Mouse (Mus musculus) G1E (cell line): ENCODE measurements around the gene Slc25a21. TPM values are rescaled to one million over a fixed set of nuclear protein-coding genes. Genes with fewer than 3 reads are reported as not detected.

Source experiments
- ATAC-seq: 2 replicates; pipeline ENCODE4 v1.8.0; 2016; ENCODE audit warnings: mild to moderate bottlenecking; ENCODE audit not compliant: insufficient number of reproducible peaks, poor library complexity, low FRiP score, severe bottlenecking; ENCODE audit errors: extremely low read depth
- DNase-seq: peaks from one replicate; pipeline ENCODE4 v3.0.0; 2012; ENCODE audit warnings: low spot score
- H3K27me3 ChIP-seq: 2 replicates; pipeline ENCODE4 v1.6.1; 2012; ENCODE audit warnings: mild to moderate bottlenecking, low read length, inconsistent platforms; ENCODE audit not compliant: insufficient read depth
- H3K36me3 ChIP-seq: replicated peaks from 2 replicates; pipeline ENCODE3; 2012; ENCODE audit warnings: mild to moderate bottlenecking, inconsistent platforms
- H3K4me1 ChIP-seq: 2 replicates; pipeline ENCODE4 v1.6.1; 2012; ENCODE audit warnings: low read depth, low read length, inconsistent platforms, mixed read lengths; ENCODE audit not compliant: insufficient read depth
- H3K4me3 ChIP-seq: 2 replicates; pipeline ENCODE4 v1.5.1; 2012; ENCODE audit warnings: low read depth, mild to moderate bottlenecking, inconsistent platforms, low read length, moderate library complexity, mixed read lengths
- H3K9me3 ChIP-seq: replicated peaks from 2 replicates; pipeline ENCODE4 v1.6.1; 2012; ENCODE audit warnings: inconsistent platforms
- CTCF ChIP-seq: IDR thresholded peaks from 2 replicates; pipeline ENCODE4 v1.5.1; 2012; ENCODE audit warnings: low read depth, low read length, inconsistent platforms, mixed read lengths
- GATA1 ChIP-seq: IDR thresholded peaks from 2 replicates; pipeline ENCODE4 v1.6.1; 2012; ENCODE audit warnings: borderline replicate concordance, low read length, inconsistent platforms, mixed read lengths
- GATA2 ChIP-seq: IDR thresholded peaks from 2 replicates; pipeline ENCODE4 v1.6.1; 2012; ENCODE audit warnings: low read depth, low read length, inconsistent platforms, borderline replicate concordance
- POLR2AphosphoS5 ChIP-seq: IDR thresholded peaks from 2 replicates; pipeline ENCODE4 v1.6.1; 2012; ENCODE audit warnings: low read depth, low read length, inconsistent platforms; ENCODE audit not compliant: insufficient replicate concordance
- TAL1 ChIP-seq: conservative IDR thresholded peaks from 2 replicates; pipeline ENCODE4 v1.6.1; 2012; ENCODE audit warnings: low read depth, low read length, inconsistent platforms, mixed read lengths
- polyA plus RNA-seq: library from polyadenylated mRNA; stranded (reverse); fragments of >175 nt; gene quantifications from 2 replicates; pipeline ENCODE4 v1.2.3, GENCODE M21; 2012
- total RNA-seq, 2 experiments: library from RNA; stranded (forward) in 1 of 2; stranded (reverse) in 1 of 2; fragments of 200-1000 nt in 1 of 2; fragments of >200 nt in 1 of 2; fragmentation: Nextera tagmentation in 1 of 2; gene quantifications; 2 replicates each; pipeline ENCODE4 v1.2.3; 2014 to 2017

The Slc25a21 gene
- total and polyA plus RNA-seq, 3 experiments, result 9.7 to 32.0 (median 14.6) TPM

DNA sequence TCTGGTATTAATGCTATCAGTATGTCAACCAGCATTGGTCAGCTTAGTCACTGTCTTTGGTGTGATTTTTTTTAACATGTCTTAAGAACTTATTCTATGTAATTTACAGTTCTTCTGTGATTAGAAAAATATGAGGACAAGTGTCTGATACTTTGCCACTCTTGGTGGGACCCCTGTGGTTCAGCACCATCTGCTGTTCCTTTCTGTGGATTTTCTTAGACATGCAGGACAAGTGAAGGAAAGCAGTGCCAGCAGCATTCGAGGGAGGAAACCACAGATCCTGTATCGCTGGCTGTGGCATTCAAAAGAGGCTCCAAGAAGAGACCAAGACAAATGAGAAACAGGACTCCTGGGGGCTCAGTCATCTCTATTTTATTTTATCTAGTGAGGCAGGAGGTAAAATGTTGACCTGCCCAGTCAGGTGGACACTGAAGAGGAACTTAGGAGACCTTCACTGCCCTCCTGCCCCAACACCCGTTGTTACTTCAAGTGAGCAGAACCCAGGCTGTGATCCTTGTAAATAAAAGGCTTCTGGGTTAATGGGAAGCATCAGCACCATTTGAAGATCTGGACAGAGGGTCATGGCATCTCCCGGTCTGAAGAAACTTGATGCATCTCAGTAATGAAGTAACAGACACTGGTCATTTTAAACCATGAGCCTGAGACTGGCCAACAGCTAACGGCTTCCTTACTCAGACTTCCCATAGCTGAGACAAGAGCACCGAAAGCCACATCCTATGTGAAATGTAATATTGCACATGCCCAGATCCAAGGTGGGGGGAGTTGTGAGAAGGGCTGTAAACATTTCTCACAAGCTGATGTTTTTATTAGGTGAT, 306.2 kb downstream of the Slc25a21 start:
- ATAC-seq (no peak), DNase-seq (no peak)
- H3K36me3 ChIP-seq, result no peaks in the 10 kb centered on the region
- TF ChIP-seq GATA2 (no peak), TAL1 (no peak), GATA1 (no peak), CTCF (no peak)
- H3K4me3 ChIP-seq, result no peak overlapping the region
- no peaks in the 10 kb centered on the region for H3K9me3 ChIP-seq
- H3K4me1 ChIP-seq, result no peaks in the 10 kb centered on the region
- no peaks in the 10 kb centered on the region for H3K27me3 ChIP-seq

DNA sequence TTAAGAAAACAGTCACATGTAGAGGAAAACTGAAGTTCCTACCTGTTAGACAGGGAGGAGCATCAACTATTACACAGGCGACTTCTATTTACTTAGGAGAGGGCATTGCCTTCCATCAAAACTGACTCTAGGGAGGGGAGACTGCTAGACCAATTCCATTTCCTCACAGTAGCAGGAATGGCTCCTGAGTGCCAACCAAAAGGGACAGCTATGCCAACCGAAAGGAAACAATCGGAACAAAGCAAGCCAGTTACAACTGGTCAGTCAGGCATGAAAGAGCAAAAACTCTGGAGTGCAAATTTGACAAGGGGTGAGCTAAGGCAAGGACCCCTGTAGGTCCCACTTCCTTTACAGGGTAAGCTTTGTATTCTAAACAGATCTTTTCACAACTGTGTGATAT, 319.5 kb downstream of the Slc25a21 start:
- no peak overlapping the region for H3K4me3 ChIP-seq

DNA sequence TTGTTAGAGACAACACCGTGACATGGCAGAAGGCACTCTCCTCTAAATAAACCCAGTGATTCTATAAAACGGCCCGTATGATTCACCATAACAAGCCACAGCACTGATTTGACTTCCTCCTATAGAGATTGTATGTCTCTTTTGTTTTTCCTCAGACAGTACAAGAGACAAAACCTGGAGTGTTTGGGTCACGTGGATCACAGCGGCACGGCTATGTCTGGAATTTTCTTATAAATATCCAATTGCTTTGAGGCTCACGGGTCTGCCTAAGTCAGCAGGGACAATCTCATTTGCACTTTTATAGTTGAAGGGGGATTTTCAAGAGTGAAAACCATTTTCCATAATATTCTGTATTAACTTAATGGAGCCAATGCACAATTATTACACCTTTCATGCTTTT, 320.7 kb downstream of the Slc25a21 start:
- no peaks in the 10 kb centered on the region for H3K27me3 ChIP-seq
- TF ChIP-seq POLR2AphosphoS5 (no peak), GATA2 (no peak)
- H3K4me1 ChIP-seq, result no peaks in the 10 kb centered on the region
- no peaks in the 10 kb centered on the region for H3K9me3 ChIP-seq
- no peak overlapping the region for H3K4me3 ChIP-seq
- H3K36me3 ChIP-seq, result no peaks in the 10 kb centered on the region
- DNase-seq, result no peak
- no peak for ATAC-seq

More for the DNA sequence above, 319.5 kb downstream of the Slc25a21 start:
- Histone ChIP-seq H3K36me3 (no peaks in the 10 kb centered on the region), H3K4me1 (no peaks in the 10 kb centered on the region), H3K27me3 (no peaks in the 10 kb centered on the region), H3K9me3 (no peaks in the 10 kb centered on the region)
- no peak for ATAC-seq
- TF ChIP-seq POLR2AphosphoS5 (no peak), GATA1 (no peak), GATA2 (no peak), CTCF (no peak), TAL1 (no peak)
- no peak for DNase-seq

DNA sequence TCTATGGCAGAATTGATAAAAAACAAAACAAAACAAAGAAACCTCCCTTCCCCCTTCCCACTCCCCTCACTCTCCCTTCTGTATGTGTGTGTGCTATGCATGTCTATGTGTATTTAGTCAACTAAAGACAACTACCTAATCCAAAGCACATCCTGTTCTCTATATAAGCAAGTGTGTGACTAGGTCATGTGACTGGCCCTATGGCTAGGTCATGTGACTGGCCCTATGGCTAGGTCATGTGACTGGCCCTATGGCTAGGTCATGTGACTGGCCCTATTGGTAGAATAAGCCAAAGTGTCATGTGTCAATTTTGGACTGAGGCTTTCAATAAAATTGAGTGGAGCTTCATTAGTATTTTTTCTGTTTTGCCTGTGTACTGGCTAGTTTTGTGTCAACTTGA, 324.1 kb downstream of the Slc25a21 start:
- H3K36me3 ChIP-seq, result no peaks in the 10 kb centered on the region
- DNase-seq (no peak), ATAC-seq (no peak)
- TF ChIP-seq CTCF (no peak), TAL1 (no peak), POLR2AphosphoS5 (no peak)
- no peaks in the 10 kb centered on the region for H3K4me1 ChIP-seq
- H3K9me3 ChIP-seq, result no peaks in the 10 kb centered on the region
- H3K4me3 ChIP-seq, result no peak overlapping the region
- no peaks in the 10 kb centered on the region for H3K27me3 ChIP-seq

DNA sequence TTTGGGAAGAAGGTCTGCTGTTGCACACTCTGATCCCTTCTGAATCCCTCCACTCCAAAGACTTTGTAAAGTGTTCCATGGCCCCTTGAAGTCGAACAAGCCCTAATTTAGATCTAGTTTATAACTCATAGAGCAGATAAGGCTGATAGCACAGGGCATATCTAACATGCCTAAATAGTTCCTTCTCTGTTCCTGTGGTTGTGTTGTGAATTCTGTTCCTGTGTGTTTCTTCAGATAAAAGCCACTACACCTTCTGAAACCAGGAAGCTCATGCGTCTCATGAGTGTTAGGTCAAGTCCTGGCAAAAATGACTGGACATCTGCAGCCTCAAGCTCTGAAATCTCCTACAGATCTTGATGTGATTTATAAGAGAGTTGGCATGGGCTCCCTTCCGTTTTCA, 326.7 kb downstream of the Slc25a21 start:
- no peaks in the 10 kb centered on the region for H3K36me3 ChIP-seq
- no peak for TF ChIP-seq TAL1
- no peak for TF ChIP-seq POLR2AphosphoS5
- TF ChIP-seq GATA1, result no peak
- TF ChIP-seq GATA2, result no peak
- TF ChIP-seq CTCF, result no peak
- no peak for DNase-seq
- H3K9me3 ChIP-seq, result no peaks in the 10 kb centered on the region
- H3K4me3 ChIP-seq, result no peak overlapping the region
- no peaks in the 10 kb centered on the region for H3K4me1 ChIP-seq
- no peak for ATAC-seq
- no peaks in the 10 kb centered on the region for H3K27me3 ChIP-seq

DNA sequence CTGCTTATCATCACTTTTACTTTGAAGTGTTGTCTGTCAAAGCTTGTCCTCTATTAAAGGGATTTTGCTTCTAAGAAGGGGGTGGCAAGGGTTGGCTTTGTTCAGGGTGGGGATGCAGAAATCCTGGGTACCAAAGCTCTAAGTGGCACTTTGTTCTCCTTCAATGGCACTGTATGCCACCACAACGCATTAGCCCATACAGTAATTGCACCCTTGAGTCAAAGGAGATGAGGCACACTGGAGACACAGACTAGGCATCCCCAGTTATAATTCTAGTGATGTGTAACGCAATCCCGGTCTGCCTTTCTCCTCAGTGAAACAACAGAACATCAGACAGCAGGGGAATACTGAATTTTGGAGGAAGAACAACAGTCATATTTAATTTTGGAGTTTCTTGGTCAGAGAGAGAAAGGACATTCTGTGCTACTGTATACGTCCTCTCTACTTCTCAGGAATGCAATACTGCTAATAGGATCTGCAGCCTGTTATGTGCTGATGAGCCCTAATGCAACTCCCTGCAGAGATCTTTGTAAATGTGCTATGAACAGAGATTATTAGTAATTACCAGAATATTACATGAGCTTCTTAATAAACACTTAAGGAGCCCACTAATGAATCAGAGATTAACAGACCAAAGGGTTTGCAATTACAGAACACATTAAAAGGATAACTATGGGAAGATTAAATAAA, 333.3 kb downstream of the Slc25a21 start:
- Histone ChIP-seq H3K9me3 (no peaks in the 10 kb centered on the region), H3K27me3 (no peaks in the 10 kb centered on the region), H3K4me1 (no peaks in the 10 kb centered on the region), H3K4me3 (no peak overlapping the region), H3K36me3 (no peaks in the 10 kb centered on the region)
- DNase-seq, result no peak
- no peak for TF ChIP-seq GATA2
- no peak for TF ChIP-seq TAL1
- TF ChIP-seq GATA1, result no peak
- no peak for TF ChIP-seq POLR2AphosphoS5
- no peak for TF ChIP-seq CTCF
- no peak for ATAC-seq
